Mouse (Mus musculus) cerebellum, adult 9-10 months (tissue): ENCODE data around the gene Acot11.
A peak's percentile ranks its signal among the peaks of the same experiment; 100 is the strongest.
"Not testable (repeated sequence)": the region's sequence is repeated elsewhere in the genome, so short reads cannot be mapped to it uniquely, and the experiment has no call there.

Experiments
- DNase-seq: peaks from one replicate; pipeline ENCODE4 v3.0.0; 2022

The Acot11 gene

GRCm38 (mm10) chr4:106807287-106807686, 2.5 kb upstream of the Acot11 start:
- DNase-seq: no peak

- no peak for DNase-seq
Observed at GRCm38 (mm10) chr4:106805890-106806289, 1.1 kb upstream of the Acot11 start.

DNA sequence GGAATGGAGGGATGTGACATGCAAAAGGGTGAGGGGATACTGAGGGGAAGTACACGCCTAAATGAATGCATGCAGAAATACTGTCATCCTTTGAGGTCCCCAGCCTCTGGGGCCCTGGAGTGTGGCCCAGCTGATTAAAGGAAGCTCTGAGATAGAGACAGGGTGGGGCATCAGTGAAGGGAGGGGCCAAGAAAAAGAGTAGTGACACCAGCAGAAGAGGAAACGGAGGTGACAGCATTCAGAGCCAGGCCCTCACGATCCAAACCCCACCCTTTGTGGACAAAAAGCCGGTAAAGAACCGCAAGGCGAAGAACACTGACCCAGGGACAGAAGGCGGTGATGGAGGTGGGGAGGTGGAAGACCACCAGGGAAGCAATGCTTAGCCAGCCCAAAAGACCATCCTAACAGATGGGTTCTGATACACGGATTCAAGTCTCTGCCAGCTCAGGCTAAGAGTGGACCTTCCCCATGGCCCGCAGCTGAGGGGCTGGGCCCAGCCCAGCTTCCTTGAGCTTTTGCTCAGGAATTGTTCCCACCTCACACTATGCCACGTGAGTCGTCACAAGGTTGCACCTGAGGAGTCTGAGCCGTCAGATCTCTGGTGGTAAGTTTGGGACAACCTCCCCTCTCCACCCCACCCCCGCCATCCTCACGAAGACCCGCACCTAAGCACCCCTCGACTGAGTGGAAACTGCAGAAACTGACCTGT, 443 bp downstream of the Acot11 start:
- DNase-seq: no peak

- DNase-seq: no peak
Observed at GRCm38 (mm10) chr4:106803781-106804180, 1.0 kb downstream of the Acot11 start.

DNA sequence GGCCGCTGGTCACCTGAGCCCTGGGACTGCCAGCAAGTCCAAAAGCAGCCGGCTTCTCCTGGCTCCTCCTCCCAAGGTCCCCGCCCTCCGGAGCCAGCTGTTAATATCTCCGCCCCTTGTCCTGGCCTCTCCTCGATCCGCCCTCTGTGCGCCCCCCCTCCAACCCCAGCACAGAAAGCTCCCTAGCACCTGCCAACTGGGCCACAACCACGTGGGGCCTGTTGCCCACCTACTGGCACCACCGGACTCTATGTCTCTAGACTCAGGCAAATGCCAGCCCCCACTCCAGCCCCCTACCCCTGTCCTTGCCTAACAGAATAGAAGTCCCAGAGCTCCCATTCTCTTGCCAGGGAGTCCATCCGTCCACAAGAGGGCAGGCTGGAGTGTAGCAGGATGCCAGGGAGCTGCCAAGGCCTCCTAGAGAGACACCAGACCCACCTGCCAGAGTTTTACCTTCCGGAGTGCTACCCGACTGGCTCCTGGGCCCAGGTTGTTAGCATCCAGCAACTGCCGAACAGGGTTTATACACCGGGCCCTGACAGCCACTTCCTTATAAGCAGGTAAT, 4.9 kb downstream of the Acot11 start:
- DNase-seq: peak; percentile 70

DNA sequence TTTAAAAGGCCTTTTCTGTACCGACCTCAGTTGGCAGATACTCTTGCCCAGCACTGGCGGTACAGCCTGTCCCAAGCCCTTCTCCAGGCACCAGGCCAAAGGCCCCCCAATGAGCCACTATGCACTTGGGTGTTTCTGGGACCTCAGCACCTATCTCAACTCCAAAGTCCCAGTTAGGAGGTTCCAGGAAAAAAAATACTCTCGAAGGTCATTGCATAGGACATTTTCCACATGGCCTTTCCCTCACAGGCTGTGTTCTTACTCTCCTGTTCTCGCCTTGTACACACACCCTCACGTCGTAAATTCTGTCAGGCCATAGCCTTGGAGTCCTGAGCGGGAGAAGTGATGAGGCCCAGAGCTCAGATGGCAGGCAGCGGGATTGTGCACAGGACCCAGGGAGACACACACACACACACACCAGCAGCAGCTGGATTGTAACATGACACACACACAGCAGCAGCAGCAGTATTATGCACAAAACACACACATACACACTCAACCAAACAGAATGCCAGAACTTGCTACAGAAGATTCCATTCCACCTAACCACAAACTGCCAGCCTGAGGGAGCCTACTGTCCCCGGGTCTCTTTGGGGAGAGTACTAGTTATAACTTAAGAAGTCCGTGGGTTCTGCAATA, 5.8 kb downstream of the Acot11 start:
- no peak for DNase-seq

DNA sequence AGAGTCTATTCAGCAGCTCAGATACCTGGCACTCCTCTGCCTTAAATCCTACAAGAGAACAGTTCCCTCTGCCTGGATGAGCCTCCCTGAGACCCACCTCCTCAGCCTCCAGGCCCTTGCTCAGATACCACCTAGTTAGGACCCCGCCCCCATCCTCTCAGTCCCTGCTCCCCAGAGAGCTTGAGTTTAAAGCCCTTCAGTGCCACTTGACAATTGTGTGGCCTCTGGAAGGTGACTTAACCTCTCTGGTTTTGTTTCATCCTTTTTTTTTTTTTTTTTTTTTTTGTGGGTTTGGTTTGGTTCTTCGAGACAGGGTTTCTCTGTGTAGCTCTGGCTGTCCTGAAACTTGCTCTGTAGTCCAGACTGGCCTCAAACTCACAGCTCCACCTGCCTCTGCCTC, 9.5 kb downstream of the Acot11 start:
- DNase-seq: no peak

DNA sequence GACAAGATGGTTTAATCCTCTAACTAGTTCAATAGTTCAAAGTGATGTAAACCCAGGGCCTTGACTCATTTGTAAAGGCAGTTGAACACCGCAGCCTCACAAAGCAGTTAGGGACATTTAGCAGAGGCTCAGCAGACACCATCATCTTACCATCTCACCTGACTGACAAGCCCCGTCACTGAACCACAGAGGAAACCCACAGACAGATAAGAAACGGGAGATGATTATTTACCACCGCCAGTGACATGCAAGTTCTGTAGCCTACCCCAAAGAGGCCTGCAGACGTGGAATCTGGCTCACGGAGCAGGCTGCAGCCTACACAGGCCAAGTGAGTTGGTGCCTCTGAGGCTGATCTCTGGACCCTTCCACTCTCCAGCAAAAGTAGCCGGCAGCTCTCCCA, 10.6 kb downstream of the Acot11 start:
- no peak for DNase-seq

DNA sequence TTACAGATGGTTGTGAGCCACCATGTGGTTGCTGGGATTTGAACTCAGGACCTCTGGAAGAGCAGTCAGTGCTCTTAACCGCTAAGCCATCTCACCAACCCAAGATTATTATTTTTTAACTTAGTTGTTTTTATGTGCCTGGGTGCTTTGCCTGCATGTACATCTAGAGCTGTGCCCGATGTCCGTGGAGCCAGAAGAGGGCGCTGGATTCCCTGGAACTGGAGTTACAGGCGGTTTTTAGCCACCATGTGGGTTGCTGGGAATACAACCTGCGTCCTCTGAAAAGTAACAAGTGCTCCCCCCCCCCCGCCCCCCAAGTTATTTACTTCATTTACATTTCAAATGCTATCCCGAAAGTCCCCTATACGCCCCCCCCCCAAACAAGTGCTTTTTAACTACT, 11.0 kb downstream of the Acot11 start:
- not testable (repeated sequence) for DNase-seq

DNA sequence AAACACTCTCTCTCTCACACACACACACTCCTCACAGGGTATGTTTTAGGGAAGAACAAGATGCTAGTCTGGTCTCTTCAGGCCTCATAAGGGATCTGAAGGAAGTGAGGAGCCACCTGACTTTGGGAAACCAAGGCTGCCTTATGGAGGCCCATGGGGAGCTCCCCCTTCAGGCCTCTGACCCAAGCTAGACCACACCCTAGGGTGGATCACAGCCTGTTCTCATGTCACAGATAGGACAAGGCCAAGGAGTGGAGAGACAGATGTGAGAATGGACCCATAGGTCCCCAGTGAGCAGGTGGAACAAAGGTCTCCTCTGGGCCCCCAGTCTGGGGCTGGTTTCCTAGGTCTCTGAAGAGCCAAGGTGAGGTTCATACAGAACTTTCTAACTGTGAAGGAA, 12.5 kb downstream of the Acot11 start:
- DNase-seq: no peak

DNA sequence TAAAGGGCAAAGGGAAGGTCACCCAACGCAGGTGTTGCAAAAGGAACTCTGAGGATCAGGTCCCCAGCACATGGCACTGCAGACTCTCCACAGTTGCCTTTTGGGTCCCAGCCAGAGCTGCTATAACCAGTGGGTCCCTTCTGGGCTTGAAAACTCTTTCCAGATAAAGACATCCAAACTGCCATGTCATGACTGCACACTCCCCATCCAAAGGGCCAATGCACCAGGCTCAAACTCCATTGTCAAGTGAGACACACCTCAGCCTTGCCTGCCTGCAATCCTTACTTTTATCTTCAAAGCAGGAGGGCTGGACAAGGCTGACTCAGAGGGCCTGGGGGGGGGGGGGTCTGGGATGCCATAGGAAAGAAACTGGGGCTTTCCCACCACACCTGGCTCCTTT, 13.9 kb downstream of the Acot11 start:
- DNase-seq: no peak

GRCm38 (mm10) chr4:106790218-106790617, 14.6 kb downstream of the Acot11 start:
- DNase-seq: not testable (repeated sequence)

GRCm38 (mm10) chr4:106789705-106790104, 15.1 kb downstream of the Acot11 start:
- DNase-seq: no peak

GRCm38 (mm10) chr4:106788627-106789026, 16.2 kb downstream of the Acot11 start:
- no peak for DNase-seq

DNA sequence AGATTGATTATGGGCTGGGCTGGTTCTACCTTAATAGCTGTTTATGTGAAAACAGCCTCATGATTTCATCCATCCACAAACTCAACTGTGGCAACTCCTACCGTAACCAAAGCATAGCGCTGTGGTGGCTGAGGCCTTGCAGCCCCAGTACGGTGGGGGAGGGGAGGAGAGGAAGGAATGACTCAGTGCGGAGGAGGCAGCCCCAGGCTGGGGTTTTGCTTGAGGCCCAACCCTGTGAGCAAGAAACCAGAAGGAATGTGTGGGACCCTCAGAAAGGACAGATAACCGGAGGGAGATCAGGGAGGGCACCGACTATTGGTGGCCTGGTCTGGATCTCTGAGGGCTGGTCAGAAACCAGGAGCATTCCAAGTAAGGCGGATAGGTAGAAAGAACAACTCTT, 17.0 kb downstream of the Acot11 start:
- DNase-seq: no peak

- no peak for DNase-seq
Observed at GRCm38 (mm10) chr4:106785753-106786540, 18.9 kb downstream of the Acot11 start.

DNA sequence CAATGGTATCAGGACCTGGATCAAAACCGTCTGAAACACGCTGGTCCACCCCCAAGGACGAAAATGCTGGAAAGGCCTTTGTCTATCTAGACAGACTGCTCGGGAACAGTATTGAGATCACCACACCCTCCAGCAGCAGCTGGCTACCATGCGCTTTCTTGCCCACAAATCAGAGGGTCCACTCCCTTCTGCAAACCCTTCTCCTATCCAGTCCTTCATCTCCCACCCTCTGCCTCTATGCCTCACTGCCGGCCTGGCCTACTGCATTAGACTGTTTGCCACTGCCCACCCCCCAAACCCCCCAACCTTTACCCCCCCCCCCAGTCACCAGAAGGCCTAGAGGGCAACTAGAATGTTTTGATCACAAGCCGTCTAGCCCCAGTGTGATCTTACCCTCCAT, 19.5 kb downstream of the Acot11 start:
- DNase-seq: no peak

GRCm38 (mm10) chr4:106784806-106785205, 20.0 kb downstream of the Acot11 start:
- no peak for DNase-seq

DNA sequence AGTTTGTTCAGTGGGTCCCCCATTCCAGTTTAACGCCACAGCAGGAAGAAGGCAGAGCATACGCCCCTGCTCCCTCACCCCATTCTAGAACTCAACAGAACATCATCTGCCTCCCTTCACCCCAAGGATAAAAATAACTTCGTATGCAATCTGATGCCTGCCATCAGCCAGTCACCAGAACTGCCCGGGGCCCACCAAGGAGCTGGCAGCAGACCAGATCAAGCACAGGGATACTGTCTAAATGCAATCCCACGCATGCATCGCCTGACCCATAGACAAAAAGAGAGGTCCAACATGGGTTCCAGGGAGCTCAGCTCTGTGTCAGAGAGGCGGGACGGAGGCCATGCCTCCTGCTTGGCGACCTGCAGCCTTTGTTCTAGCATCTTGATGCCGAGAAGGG, 21.7 kb downstream of the Acot11 start:
- no peak for DNase-seq

DNA sequence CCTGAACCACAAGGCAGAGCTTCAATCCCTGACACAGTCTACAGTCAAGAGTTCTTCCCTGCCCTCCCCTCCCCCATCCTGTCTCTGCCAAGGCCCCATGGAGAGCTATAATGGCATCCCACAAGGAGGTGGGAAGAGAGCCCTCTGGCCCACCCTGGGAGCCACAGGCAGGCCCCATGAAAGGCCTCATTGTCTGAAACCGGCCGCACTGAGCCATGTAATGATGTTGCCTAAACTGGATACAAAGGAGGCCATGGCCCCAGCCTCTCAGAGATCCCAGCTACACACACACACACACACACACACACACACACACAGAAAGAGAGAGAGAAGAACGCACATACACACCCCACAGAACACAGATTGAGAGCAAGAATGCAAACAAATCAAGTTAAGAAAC, 24.8 kb downstream of the Acot11 start:
- no peak for DNase-seq

DNA sequence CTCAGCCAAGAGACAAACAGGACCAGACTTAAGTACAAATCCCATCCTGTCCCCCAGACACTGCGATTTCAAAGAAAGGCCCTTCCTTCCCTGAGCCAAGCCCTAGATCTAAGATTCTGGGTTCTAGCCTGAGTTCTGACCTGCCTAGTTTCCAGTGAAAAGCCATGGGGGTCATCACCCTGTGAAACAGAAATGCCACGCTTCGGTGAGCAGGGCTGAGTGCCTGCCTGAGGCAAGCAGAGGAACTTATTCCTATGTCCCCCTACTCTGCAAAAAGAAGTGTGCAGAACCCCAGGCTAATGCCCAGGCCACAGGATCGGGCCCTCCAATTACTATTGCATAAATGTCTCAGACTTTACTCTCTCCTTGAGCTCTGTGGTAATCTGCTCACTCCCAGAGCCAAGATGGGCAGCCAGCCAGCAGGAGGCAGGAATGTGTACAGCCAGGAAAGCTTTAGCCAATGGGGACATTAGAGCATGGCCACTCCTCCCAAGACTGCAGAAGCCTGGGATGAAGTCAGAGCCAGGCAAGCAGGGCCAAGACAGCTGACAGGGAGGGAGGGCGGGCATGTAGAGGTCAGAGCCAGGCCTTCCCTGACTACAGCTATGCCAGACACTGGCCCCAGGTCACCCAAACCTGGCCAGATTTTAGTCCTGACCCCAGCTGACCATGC, 26.5 kb downstream of the Acot11 start:
- DNase-seq: peak; percentile 93

- peak; percentile 41 for DNase-seq
Observed at GRCm38 (mm10) chr4:106776998-106777397, 27.8 kb downstream of the Acot11 start.

DNA sequence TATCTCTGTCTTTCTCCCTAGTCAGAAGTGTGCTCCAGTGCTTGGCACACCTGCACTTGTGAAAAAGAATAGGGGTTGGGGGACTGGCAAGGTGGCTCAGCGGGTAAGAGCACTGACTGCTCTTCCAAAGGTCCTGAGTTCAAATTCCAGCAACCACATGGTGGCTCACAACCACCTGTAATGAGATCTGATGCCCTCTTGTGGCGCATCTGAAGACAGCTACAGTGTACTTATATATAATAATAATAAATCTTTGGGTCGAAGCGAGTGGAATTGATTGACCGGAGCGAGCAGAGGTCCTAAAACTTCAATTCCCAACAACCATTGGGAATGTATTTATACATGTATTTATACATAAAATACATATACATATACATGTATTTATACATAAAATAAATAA, 29.0 kb downstream of the Acot11 start:
- DNase-seq: not testable (repeated sequence)
